Comparison of ENCODE assay signal across 9 mouse cellular contexts in genomic region chr1:91038010-91038409, GRCm38 (mm10). TPM values are rescaled to one million over a fixed set of nuclear protein-coding genes. Genes with fewer than 3 reads are reported as not detected.
A peak's percentile ranks its signal among the peaks of the same experiment; 100 is the strongest.
DNase-seq lines count a peak whose midpoint lies in the region; ATAC-seq and TF ChIP-seq lines count a peak whose summit lies in the region.
"Had no signal": no experiment of that assay in that cellular context is flagged by ENCODE, and none has a peak within 500 bp of the region (broad histone marks: within the 10 kb centered on the region; RNA-seq: fewer than 3 reads in every experiment).

No protein-coding gene starts in this region.

- H3K27me3 ChIP-seq in midbrain, postnatal 0 days (ENCODE audit: insufficient read depth, low read length), result no peaks in the 10 kb centered on the region
- H3K27me3 ChIP-seq in midbrain, embryonic 13.5 days, result no peaks in the 10 kb centered on the region
- H3K27me3 ChIP-seq in lung, embryonic 16.5 days (ENCODE audit: control insufficient read depth, insufficient read depth, low read depth, low read length), result no peaks in the 10 kb centered on the region

- DNase-seq in adrenal gland, postnatal 10 days, result peak; percentile 44
- no peak for DNase-seq in adrenal gland, postnatal 4 days (ENCODE audit: low spot score in 2 of 2)
- DNase-seq in midbrain, postnatal 0 days (ENCODE audit: low spot score), result no peak
- DNase-seq in thymus, postnatal 14 days, result peak; percentile 79
- no peak for DNase-seq in ovary, postnatal 14 days (ENCODE audit: low spot score)
- DNase-seq in layer of hippocampus, adult 11-12 months (ENCODE audit: low spot score), result no peak
- DNase-seq: embryo, embryonic 11 days had no signal

- 0 out of 2 replicates have a peak, but pooled peaks cover 5% of the 10 kb centered on the region for H3K4me1 ChIP-seq in midbrain, postnatal 0 days (ENCODE audit: insufficient read depth, low read length)
- H3K4me1 ChIP-seq in midbrain, embryonic 13.5 days (replicated peaks), result peaks cover 16% of the 10 kb centered on the region
- H3K4me1 ChIP-seq in lung, embryonic 16.5 days (replicated peaks; ENCODE audit: control insufficient read depth, insufficient read depth, low read length), result peaks cover 15% of the 10 kb centered on the region

- H3K9ac ChIP-seq in midbrain, postnatal 0 days (replicated peaks; ENCODE audit: low read length, poor library complexity, severe bottlenecking), result no peak overlapping the region
- no peak overlapping the region for H3K9ac ChIP-seq in midbrain, embryonic 13.5 days (replicated peaks)
- H3K9ac ChIP-seq in lung, embryonic 16.5 days (ENCODE audit: low read length), result no peak overlapping the region

- no peaks in the 10 kb centered on the region for H3K36me3 ChIP-seq in midbrain, postnatal 0 days (ENCODE audit: insufficient read depth, low read length)
- no peaks in the 10 kb centered on the region for H3K36me3 ChIP-seq in midbrain, embryonic 13.5 days
- no peaks in the 10 kb centered on the region for H3K36me3 ChIP-seq in lung, embryonic 16.5 days (ENCODE audit: control insufficient read depth, insufficient read depth, low read length)

- H3K4me2 ChIP-seq in midbrain, postnatal 0 days (ENCODE audit: low read depth, low read length, poor library complexity, severe bottlenecking), result no peak overlapping the region
- H3K4me2 ChIP-seq in midbrain, embryonic 13.5 days (replicated peaks), result no peak overlapping the region
- no peak overlapping the region for H3K4me2 ChIP-seq in lung, embryonic 16.5 days (ENCODE audit: low read depth, low read length)

- no peak for ATAC-seq in midbrain, postnatal 0 days (ENCODE audit: low FRiP score)
- ATAC-seq in midbrain, embryonic 13.5 days, result no peak
- peak; percentile 38; the same call in 1 of the 2 replicates for ATAC-seq in lung, embryonic 16.5 days (ENCODE audit: low read depth)

- no peaks in the 10 kb centered on the region for H3K9me3 ChIP-seq in midbrain, postnatal 0 days (ENCODE audit: low read length)
- no peaks in the 10 kb centered on the region for H3K9me3 ChIP-seq in midbrain, embryonic 13.5 days
- H3K9me3 ChIP-seq in lung, embryonic 16.5 days (ENCODE audit: control insufficient read depth, low read length), result no peaks in the 10 kb centered on the region

- TF ChIP-seq CTCF in midbrain, postnatal 0 days (IDR thresholded peaks at IDR 0.05), result peak; percentile 42

- 88% methylated on average over 6 of the region's 6 CpGs for WGBS in midbrain, postnatal 0 days
- 93% methylated on average over 6 of the region's 6 CpGs for WGBS in midbrain, embryonic 13.5 days
- WGBS in lung, embryonic 16.5 days, result 72% methylated on average over 6 of the region's 6 CpGs

- H3K27ac ChIP-seq in midbrain, postnatal 0 days (ENCODE audit: low read depth, low read length), result no peak overlapping the region
- no peak overlapping the region for H3K27ac ChIP-seq in midbrain, embryonic 13.5 days
- H3K27ac ChIP-seq in lung, embryonic 16.5 days (ENCODE audit: low read length), result no peak overlapping the region

- H3K4me3 ChIP-seq in midbrain, postnatal 0 days (ENCODE audit: low read depth, low read length), result no peak overlapping the region
- no peak overlapping the region for H3K4me3 ChIP-seq in midbrain, embryonic 13.5 days (replicated peaks)
- H3K4me3 ChIP-seq in lung, embryonic 16.5 days (ENCODE audit: low read length), result no peak overlapping the region

RNA-seq across cellular contexts. Expression of gene Lrrfip1, which starts 39.5 kb away (rescaled TPM):
- 10 to 100 TPM; 42.7 to 57.2 TPM for total RNA-seq in adrenal gland, postnatal 10 days (2021)
- total RNA-seq in adrenal gland, postnatal 4 days (2021), result 10 to 100 TPM; 54.7 to 56.7 TPM
- 26.7 and 34.2 TPM in 2 replicates for total RNA-seq in midbrain, postnatal 0 days (2014; rRNA removed)
- polyA plus RNA-seq in midbrain, postnatal 0 days (2015; fragmentation: Nextera tagmentation; extraction: Ambion mirVana), result 41.4 and 48.9 TPM in 2 replicates
- 23.0 and 23.6 TPM in 2 replicates for polyA plus RNA-seq in midbrain, embryonic 13.5 days (2015; fragmentation: Nextera tagmentation; extraction: Ambion mirVana)
- polyA plus RNA-seq in lung, embryonic 16.5 days (2015; fragmentation: Nextera tagmentation; extraction: Ambion mirVana), result 70.5 and 78.6 TPM in 2 replicates

Comparison
In these comparisons a context has a peak if more than half of its experiments do, and no peak if none do; other contexts are left out.
1. DNase-seq: peak in adrenal gland, postnatal 10 days (single experiment) and thymus, postnatal 14 days (single experiment); none in adrenal gland, postnatal 4 days (0 of 2), midbrain, postnatal 0 days (single experiment), ovary, postnatal 14 days (single experiment) and layer of hippocampus, adult 11-12 months (single experiment).